Mouse (Mus musculus) heart, adult 2 months (tissue): ENCODE data around the gene Zmiz1.

Source experiments
- CTCF ChIP-seq: fragments of 200-600 bp; IDR thresholded peaks from 2 replicates; pipeline ENCODE4 v1.8.1; 2022; ENCODE audit warnings: antibody characterized with exemption, mild to moderate bottlenecking, moderate library complexity
- EP300 ChIP-seq: fragments of 200-500 bp; IDR thresholded peaks from 2 replicates; pipeline ENCODE4 v1.6.1; 2011; ENCODE audit warnings: low read depth, low read length, control low read depth; ENCODE audit not compliant: insufficient read depth
- POLR2A ChIP-seq: fragments of 200-500 bp; IDR thresholded peaks from 2 replicates; pipeline ENCODE4 v1.6.1; 2011; ENCODE audit warnings: mild to moderate bottlenecking, low read depth, low read length, control low read depth; ENCODE audit not compliant: insufficient read depth

DNA sequence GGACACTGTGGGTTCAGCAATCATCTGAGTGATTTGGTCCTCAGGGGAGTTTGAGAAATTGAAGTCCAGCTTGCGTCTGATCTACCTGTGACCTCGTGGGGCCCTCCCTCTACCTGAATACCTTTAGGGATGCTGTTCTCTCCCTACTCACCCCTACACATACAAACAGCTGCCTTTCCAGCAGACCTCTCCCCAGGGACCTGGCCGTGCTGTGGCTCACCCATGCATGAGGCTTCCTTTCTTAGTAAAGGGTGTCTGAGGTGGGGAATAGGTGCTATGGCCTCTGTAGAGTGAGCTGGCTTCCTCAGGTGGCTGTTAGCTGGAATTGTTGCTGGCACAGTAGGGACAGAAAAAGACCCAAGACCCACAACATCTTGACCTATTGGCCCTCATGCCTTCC, 40.5 kb downstream of the Zmiz1 start:
- no peak for TF ChIP-seq CTCF
- TF ChIP-seq EP300: no peak
- TF ChIP-seq POLR2A: no peak
